Mouse (Mus musculus): ENCODE measurements around the gene Adss.
"Not testable (repeated sequence)": the region's sequence is repeated elsewhere in the genome, so short reads cannot be mapped to it uniquely, and the experiment has no call there.

Adss gene

GRCm38 (mm10) chr1:177796193-177796939 lies at the start of gene Adss:
Gene Adss (minus strand): TSS chr1:177796511.
- CTCF ChIA-PET = no interaction called here

DNA sequence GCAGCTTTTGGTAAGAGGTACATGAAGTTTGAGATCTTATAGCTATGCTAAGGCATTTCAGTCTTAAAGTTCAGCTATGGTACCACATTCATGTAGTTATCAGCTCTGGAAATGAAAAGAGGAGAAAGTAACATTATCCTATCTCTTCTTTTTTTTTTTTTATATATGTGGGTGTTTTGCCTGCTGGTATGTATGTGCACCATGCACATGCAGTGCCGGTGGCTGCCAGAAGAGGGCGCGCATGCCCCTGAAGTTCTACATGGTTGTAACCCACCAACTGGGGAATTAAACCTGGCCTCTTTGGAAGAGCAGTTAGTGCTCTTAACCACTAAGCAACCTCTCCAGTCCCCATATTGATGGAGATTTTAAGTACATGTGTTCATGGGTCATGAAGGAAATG lies 49.5 kb upstream of the Adss start:
- CTCF ChIA-PET = not testable (repeated sequence)

DNA sequence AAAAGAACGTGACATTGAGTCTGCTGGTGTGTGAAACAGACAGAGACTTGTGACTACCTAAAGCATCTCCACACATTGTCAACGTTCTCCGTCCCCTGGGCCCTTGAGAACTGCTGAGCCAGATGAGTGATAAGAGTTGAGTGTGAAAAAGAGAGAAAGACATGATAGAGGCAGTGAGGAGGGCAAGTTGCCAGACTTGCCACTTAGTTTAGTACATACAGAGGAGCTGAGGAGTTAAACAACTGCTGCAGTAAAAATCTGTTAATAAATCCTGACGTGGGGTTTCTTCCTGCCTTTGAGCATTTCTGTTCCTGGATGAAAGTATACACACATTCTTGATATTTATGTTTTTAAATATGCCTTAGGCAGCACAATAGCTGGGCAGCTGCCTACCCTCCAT lies 31.5 kb upstream of the Adss start:
- CTCF ChIA-PET = not testable (repeated sequence)

GRCm38 (mm10) chr1:177806772-177807171 lies 10.5 kb upstream of the Adss start:
- CTCF ChIA-PET = not testable (repeated sequence)

- CTCF ChIA-PET = no interaction called here
These were observed 7.2 kb upstream of the Adss start for GRCm38 (mm10) chr1:177803511-177803910.

- CTCF ChIA-PET = no interaction called here
These were observed 942 bp upstream of the Adss start for GRCm38 (mm10) chr1:177797151-177797755.

DNA sequence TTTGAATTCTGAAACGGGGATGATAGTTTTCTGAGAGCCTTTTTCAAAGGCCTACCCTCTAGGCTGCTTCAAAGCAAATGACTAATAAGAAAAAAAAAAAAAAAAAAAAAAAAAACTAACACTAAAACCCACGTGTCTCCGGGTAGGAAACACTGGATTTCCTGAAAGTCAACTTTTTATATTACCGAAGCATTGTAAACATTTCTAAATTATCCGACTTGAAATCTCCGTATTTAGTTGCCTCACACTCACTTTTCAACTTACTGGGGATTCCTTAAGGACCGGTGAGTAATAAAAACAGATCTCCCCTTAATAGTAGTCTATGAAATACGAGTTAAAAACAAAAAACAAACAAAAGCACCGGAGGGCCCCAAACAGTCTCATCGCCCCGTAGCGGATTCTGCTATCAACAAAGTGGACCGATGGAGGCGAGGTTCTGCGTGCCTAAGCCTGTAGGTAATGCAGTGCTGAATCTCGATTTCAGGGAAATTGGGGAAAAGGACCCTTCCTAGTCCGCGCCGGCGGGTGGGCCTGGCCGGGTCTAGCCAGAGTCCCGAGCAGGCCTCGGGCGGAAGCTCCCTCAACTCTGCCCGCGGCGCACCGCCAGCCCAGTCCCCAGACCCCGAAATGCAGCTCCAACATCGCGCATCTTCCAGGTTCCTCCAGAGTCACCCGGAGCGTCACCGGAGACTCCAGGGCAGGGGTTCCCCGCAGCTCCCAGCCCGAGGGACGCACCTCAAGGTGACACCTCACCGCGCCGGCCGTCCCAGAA lies 704 bp downstream of the Adss start:
- CTCF ChIA-PET = no interaction called here

DNA sequence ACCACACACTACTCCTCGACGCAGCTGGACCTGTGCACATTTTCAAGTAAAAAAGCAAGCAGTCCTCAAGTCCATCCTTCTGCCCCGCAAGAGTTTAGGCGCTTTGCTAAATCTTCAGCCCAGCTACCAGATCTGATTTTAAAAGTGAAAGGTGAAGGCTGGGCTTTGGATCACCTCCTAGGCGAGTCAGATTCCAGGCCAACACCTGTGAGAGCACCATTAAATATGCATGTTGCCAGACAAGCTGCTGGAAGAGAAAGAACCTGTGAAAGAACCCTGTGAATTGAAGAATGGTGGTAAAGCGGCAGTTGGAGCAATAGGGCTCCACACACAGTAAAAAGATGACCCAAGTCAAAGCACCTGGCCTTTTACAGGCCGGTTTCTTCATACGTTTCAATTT lies 1.4 kb downstream of the Adss start:
- CTCF ChIA-PET = no interaction called here

DNA sequence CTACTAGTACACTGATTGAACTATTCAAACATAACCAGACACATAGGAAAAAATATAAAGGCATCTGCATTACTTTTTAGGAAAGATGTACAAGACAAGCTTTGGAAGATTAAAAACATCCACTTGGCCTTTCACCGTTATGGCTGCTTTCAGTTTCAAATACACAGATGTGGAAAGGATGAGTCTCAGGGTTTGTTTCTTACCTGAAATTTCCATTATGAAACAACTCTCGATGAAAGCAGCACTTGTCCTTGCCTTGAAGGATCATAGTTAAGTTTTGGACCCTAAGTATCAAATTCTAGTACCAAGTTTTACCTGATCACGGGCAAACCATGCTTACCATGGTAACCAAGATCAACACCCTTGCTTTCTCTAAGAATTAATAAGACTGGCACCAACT lies 3.5 kb downstream of the Adss start:
- CTCF ChIA-PET = no interaction called here

DNA sequence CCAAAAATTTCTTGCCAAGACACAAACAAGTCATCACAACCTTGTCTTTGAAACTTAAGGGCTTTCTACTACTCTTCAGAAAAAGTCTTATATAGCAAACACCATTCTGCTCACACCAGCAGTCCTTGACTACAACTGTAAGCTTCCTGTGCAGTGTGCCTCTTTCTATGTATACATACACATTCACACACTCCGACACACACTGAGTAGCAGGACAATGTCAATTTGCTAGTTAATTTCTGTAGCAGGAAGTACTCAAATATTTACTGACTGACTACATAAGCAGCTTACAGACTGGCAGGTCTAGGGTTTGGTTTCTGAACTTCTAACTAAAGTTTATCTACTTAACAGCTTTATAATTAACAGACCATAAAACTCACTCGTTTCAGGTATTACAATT lies 18.9 kb downstream of the Adss start:
- CTCF ChIA-PET = no interaction called here

DNA sequence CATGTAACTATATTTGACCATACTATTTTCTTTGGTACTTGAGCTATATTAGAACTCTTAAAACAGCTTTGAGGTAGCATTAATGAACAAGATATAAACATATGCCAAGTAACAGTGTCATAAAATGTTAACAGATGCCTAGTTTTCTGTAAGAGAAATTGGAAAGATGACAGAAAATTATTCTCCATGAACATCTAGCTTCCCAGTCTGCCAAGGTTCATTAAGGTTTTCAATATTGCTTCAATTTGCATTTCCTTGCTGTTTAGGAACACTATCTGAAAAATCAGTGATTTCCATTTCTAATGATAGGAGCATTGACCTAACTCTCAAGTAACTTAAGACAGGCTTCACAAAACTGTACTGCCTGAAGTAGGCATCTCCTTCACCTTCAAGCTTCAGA lies 27.4 kb downstream of the Adss start:
- CTCF ChIA-PET = interaction anchor here (0.8 kb wide), 1 partner anchor 11 kb away, joined by 4 read pairs; no protein-coding TSS in a partner anchor

DNA sequence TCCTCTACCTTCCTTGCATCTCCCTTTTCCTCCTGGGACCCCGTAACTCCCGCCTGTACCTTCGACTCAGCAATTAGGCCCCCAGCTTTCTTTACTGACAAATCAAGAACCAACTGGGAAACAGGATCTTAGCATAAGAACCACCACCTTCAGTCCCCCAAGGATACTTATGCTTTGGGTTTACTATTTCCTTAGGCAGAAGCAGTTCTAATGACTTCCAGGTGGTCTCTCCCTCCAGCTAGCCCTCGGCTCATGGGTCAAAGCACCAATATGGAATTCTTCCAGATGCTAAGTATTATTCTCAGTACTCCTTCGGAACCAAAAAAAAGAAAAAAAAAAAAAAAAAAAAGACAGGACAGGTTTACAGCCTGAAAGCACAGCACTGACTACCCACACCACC lies 39.1 kb downstream of the Adss start:
- CTCF ChIA-PET = no interaction called here

DNA sequence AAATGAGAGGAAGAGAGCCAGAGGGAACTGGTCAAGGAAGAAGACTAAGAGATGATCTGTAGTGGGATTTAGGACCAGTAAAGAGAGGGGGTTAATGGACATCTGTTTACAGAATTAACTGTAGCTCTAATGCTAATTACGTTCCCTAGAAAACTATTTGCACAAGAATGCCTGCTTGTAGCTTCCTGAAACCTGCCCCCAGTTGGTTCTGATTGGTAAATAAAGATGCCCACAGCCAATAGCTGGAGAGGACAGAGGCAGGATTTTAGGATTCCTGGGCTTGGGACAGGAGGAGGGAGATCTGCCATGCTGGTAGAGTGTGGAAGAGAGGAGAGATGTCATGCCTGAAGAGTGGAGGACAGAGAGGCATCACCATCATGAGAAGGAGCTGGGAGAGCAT lies 42.8 kb downstream of the Adss start:
- CTCF ChIA-PET = no interaction called here

DNA sequence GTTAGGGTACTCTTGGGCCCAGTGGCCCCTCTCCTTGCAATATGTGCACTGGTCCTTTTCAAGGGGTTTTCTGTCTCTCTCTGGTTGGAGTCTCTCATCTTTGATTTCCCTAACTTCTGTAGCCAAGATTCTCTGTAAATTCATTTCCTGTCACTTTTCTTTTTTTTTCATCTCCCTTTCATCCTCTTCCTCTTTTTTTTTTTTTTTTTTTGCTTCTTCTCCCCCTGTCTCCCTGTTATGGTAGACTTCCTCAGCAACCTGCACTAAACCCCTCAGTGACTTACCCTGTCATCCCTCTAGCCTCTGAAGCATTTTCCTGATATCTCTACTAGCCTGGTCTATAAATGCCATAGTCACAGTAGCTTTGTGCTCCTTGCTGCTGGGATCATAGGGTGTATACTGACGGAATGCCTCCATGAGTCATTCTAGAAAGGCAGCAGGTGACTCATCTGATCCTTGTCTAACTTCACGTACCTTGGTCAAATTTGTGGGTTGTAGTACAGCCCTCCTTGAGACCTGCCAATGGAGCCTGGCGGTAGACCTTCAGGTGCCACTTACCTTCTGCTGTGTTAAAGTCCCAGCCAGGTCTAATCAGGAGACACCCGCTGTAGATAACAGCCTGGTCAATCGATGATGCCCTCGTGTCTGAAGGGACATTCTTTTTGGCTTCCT lies 48.3 kb downstream of the Adss start:
- CTCF ChIA-PET = no interaction called here

GRCm38 (mm10) chr1:177744521-177745325 lies 51.6 kb downstream of the Adss start:
- CTCF ChIA-PET = no interaction called here

DNA sequence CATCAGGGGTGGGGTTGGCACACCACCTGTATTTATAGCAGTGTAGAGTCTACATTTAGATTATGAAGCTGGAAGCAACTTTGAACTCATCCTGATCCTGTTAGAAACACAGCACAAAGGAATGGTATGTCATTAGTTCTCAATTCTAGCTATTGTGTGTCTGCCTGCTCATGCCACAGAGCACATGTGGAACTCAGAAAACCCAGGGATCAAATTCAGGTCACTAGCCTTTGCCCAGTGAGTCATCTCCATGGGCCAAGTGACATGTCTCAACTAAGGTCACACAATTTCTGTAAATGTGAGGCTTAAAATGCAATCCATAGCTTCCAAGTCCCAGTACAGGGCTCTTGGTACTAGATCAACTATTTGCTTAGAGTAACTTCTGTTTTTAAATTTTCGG lies 54.2 kb downstream of the Adss start:
- CTCF ChIA-PET = interaction anchor here (0.6 kb wide), 1 partner anchor 760 kb away, joined by 4 read pairs; no protein-coding TSS in a partner anchor

GRCm38 (mm10) chr1:177740707-177741106 lies 55.6 kb downstream of the Adss start:
- CTCF ChIA-PET = no interaction called here

GRCm38 (mm10) chr1:177737505-177738105 lies 58.7 kb downstream of the Adss start:
- CTCF ChIA-PET = no interaction called here

DNA sequence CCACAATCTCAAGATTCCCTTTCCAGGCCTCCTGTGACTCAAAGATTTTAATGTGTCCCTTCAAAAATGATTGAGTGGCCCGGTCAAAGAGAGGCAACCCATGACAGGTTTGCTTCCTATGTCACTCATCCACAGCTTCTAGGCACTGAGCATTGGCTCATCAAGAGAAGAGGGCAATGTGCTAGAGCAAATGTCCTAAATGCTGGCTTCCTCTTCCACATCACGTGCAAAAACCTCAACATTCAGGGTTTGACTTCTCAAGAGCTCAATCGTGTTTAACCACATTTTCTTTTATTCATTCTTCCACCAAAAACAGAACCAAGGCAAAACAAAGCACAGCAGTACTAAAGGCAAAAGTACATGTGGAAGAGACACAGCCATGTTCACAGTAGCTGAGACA lies 64.3 kb downstream of the Adss start:
- CTCF ChIA-PET = no interaction called here

DNA sequence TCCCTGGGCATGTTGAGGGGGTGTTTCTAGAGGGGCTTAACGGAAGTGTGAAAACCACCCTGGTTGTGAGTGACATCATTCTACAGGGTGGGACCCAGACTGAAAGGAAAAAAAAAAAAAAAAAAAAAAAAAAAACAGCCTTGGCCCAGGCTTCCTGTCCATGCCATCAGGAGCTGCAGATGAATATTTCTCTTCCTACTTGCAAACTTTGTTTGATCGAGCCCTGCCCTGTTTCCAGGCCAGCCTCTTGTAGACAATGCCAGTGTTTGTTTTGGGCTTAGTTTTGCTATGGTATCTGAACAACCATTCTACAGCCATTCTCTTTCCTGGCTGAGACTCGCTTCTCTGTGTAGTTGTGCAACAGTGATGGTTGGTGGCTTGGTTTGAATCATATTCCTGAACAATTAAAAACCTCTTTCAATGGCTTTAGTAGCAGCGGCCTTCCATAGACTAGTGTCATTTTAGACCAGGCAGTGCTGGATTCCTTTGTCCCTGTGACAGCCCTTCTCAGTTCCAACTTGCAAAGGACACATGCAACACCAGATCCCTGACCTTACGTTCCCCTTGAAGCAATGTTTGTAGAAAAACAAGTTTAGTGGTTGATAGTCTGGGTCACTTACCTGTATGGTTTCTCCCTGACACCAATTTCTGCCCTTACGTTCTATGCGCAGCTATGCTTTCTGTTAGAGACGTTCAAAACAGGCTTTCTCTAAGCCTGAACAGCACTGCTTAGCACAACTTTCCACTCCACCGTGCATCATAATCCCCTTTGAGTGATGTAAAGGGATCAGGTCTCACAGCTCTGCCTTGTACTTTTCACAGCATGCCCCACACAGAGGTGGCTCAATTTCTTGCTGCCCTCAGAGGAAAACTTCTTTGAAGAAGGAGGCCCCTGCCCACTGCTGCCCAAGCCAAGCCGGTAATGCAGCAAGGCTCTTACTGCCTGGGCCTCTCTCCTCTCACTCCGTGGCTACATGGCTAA lies 67.0 kb downstream of the Adss start, which contains the start of gene 1700016C15Rik:
Gene 1700016C15Rik, plus strand, starts transcription at position 772 of the 982 bp plus-strand sequence.
- CTCF ChIA-PET = no interaction called here
